Mouse (Mus musculus): Measurements from ENCODE around the gene Lmod2. TPM values are rescaled to one million over a fixed set of nuclear protein-coding genes. Genes with fewer than 3 reads are reported as not detected.

Gene Lmod2
- total RNA-seq, 4 experiments from 2014 or later = not detected

DNA sequence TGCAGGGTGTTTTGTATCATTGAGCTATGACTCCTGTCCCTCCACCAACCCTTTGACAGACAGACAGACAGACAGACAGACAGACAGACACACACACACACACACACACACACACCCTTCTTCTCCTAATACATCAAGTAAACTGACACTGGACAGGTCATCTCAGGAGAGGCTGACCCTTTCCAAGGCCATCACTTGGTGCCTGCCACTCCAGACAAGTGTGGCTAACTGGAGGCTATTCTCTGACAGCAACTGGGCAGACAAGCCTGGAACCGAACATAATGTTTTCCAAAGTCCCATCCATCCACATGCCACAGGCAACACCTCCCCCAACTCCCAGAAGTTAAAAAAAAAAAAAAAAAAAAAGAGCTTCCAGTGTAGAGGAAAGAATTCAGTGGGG is 4.1 kb downstream of the Lmod2 start:
- DNase-seq (ENCODE audit: low spot score in 2 of 2) = no peak

DNA sequence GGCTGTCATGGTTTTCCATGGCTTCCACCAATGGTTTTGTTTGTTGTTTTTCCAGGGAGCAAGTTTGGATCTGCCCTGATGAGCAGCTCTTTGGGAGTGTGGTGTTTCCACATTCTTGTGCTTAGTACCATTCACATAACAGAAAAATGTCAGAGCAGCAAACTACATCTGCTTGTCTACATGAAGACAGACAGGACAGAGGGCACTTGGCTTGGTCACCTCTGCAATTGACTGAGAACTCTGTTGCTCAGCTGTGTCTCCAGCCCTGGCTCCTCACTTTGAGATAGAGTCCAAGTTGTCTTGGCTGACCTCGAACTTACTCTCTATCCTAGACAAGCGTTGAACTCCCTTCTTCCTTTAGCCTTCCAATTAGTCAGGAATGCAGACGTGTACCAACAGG is 4.8 kb downstream of the Lmod2 start:
- DNase-seq (ENCODE audit: low spot score in 2 of 2) = no peak

DNA sequence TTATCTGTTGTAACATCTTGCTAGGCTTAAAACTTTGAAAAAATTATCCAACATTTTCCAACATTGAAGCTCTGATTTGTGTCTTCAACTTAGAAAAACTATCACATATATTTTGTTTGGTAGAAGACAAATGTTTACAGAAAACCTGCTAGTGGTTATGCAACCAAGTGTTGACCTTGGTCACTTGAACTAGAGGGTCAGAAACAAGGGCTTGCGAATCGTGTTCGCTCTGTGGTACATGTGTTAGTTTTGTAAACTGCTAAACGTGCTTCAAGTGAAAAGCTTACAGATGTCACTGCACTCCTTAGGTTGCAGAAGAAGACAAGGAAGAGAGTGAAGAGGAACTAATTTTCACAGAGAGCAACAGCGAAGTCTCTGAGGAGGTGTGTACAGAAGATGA is 5.4 kb downstream of the Lmod2 start:
- DNase-seq (ENCODE audit: low spot score in 2 of 2) = no peak

DNA sequence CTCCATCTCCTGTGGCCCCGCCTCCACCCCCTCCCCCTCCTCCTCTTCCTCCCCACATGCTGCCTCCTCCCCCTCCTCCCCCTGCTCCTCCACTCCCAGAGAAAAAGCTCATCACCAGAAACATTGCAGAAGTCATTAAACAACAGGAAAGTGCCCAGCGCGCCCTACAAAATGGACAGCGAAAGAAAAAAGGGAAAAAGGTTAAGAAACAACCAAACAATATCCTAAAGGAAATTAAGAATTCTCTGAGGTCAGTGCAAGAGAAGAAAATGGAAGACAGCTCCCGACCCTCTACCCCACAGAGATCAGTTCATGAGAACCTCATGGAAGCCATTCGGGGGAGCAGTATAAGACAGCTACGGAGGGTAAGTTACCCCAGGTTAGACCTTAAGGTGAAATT is 6.7 kb downstream of the Lmod2 start:
- no peak for DNase-seq (ENCODE audit: low spot score in 2 of 2)

DNA sequence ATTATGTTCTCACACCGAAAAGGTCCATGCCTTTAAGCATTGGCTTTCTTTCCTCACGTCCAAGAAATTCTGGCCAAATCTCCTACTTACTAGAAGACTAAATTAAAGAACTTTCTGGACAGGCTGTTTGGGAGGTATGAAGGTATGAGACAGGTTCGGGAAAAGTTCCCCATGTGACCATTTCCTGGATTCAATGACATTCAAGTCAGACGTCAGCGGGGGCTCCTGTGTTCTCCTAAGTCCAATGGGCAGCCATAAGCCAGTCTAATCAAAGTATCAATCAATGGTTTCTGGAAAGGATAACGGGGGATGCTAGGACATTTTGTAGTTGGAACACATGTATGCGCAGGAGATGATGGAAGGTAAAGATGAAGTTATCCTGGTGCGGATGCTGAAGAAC is 8.1 kb downstream of the Lmod2 start:
- DNase-seq (ENCODE audit: low spot score in 2 of 2) = no peak

DNA sequence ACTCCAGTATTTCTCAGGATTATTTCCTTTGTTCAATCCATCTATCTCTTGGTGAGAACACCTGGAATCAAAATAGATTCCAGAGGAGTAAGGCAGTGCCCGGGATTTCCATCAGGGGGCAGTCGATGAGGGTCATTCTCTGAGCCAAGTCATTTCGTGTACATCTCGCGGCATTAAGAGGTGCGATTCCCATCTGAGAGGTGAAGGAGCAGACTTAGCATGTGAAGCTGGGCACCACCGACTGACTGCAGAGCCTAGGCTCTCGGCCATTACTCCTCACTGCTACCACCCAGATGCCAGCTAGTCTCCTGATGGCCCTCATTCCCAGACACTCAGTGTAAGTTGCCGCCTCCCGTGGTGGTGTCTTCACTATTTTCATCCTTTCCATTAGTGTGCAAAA is 8.9 kb downstream of the Lmod2 start:
- DNase-seq (ENCODE audit: low spot score in 2 of 2) = no peak

DNA sequence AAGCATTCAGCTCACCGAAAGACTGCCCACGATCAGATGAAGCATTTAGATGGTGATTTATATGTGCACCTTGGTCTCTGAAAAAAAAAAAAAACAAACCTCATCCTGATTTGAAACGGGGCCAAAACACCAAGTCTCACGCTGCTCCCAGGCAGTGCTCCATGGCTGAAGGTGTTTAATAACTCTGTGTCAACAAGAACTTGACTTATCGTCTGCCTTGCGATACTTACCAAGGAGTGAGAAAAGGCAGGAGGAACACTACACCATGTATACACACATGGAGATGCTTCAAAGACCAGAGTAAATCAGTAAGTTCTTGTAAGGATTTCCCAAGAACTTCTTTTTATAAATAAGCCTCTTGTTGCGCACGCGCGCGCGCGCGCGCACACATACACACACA is 10.0 kb downstream of the Lmod2 start:
- no peak for DNase-seq (ENCODE audit: low spot score in 2 of 2)

DNA sequence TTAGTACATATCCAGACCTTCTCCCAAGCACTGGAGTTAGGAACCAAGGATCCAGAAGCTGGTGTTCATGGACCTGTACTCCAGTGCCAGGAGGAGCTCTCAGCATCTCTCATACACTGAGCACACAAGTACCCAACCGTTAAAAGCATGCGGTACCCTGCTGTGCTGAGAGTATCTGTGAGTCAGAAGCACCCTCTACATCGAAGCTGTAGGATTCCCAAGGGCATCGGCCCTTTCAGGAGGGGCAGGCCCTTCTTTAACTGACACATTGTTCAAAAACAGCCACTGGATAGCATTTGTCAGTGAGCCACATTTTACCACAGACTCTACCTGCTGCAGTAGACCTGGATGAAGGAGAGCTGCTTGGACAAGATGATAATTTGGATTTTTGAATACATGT is 10.6 kb downstream of the Lmod2 start:
- no peak for DNase-seq (ENCODE audit: low spot score in 2 of 2)

DNA sequence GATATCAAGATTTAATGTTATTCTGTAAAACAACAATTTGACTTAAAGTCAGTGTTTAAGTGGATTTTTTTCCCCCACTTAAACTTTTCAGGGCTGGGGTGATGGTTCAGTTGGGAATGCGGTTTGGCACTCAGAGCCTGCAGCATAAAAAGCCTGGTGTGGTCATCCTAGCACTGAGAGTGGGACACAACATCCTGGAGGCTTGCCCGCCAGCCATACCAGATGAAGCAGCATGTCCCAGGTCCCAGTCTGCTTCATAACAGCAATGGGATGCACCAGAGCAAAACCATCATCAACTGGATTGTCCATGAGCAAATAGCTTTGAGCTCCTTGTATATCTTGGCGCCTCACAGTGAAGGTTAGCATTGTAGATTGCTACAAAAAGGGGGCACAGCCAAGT is 11.1 kb downstream of the Lmod2 start:
- no peak for DNase-seq (ENCODE audit: low spot score in 2 of 2)

DNA sequence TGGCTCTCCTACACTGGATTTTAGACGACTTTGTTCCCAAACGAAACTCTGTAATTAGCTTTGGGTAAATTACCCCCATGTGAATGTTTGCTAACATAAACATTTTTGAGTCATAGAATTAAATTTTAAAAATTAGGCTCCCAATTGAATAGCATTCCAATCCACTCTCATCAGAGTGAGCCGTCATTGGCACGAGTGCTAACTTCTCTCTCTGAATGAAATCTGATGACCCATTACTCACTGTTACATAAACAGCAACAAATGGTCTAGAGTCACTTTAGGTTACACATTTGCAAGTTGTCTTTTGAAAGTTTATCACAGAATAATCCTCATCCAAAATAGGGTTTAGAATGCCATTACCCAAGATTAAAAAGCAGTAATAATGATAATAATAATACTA is 12.0 kb downstream of the Lmod2 start:
- no peak for DNase-seq (ENCODE audit: low spot score in 2 of 2)

DNA sequence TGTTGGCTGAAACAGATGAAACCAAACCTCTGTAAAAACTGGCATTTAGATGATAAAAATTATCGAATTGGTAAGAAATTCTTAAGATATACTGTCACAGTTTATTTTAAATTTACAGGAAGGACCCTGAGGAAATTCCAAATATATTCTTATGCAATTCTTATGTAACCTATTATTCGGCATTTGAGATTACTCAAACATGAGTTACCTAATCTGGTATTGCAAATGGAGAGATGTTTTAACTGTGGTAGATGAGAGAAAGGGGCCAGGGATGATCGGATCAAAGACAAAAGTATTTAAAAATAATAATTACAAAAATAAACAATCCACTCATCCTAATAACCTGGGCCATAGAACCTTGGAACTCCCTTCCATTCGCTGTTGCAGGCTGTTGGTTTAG is 12.8 kb downstream of the Lmod2 start:
- no peak for DNase-seq (ENCODE audit: low spot score in 2 of 2)

DNA sequence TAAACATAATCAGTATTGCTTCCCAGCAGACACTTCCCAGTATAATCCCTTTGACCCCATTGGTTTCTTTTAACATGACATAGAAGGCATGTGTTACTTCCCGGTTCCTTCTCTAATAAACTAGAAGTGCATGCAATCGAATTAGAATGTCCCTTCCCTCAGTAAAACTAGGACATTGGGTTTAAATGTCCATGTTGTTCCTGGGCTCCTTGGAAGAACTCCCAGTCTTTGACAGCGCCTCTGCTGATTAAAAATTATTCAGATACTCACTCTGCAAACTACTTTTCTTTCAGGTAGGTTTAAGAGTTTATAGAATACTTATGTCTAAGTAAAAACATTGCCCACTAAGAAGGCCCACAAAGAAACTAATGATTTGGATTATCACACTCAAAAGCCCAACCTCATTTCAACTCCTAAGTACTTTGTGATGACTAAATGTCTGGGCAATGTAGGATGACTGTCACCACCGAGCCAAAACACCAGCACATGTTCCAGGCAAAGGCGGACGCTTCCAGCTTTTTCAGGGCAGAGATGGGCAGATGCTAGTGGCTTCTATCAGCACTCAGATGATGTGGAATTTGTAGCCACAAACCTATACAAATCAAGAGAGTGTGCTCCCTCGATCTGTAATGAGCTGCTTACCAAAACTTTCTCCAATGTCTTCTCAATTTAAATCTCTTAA is 14.7 kb downstream of the Lmod2 start:
- no peak for DNase-seq (ENCODE audit: low spot score in 2 of 2)

DNA sequence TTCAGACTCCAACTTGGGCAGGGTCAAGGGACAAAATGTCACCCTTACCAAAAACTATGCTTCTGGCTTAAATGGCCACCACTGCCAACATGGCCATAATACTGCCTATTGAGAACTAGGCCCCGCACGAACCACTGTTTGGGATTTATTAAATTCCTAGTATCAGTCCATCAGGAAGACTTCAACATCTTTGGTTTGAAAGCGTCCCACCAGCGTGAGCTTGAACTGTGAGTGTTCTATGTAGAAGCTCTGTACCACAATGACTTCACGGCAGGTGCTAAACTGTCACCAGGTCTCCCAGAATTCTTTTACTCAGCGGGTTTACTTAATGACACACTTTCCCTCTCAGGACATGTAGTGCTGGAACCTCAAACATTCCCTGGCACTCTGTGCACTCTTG is 15.8 kb downstream of the Lmod2 start:
- DNase-seq (ENCODE audit: low spot score in 2 of 2) = no peak

DNA sequence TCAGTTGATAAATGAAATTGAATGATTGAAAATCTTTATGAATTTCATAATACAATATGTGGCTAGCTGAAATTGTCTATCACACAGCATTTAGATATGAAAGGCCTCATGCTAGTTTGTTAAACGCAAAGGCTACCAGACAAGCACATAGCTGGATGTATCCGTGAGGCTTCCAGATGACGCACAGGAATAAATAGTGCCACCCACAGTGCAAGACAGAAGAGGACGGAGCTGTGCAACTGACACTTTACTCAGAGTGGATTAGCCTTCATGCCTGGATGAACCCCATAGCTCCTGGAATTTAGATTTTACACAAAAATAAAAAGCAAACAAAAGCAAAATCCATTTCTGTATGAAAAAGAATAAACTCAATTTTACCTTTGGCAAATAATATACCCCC is 16.4 kb downstream of the Lmod2 start:
- DNase-seq (ENCODE audit: low spot score in 2 of 2) = no peak

DNA sequence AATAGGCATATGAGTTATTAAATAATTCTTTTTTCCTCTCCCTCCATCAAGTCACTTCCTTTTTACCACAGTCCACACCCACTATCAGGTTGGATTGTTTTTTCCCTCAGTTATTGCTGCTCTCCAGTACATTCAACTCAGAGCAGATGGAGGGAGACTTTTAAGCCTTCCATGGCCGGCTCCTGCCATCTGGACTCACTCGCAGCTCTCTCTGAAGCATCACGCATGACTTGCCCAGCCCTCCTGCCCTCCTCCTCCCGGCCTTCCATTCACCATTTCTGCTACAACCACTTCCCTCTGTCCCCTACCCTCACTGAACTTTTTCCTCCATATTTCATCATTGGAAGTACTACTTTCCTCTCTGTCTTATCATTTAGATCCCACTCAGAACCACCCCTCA is 19.2 kb downstream of the Lmod2 start:
- no peak for DNase-seq (ENCODE audit: low spot score in 2 of 2)

DNA sequence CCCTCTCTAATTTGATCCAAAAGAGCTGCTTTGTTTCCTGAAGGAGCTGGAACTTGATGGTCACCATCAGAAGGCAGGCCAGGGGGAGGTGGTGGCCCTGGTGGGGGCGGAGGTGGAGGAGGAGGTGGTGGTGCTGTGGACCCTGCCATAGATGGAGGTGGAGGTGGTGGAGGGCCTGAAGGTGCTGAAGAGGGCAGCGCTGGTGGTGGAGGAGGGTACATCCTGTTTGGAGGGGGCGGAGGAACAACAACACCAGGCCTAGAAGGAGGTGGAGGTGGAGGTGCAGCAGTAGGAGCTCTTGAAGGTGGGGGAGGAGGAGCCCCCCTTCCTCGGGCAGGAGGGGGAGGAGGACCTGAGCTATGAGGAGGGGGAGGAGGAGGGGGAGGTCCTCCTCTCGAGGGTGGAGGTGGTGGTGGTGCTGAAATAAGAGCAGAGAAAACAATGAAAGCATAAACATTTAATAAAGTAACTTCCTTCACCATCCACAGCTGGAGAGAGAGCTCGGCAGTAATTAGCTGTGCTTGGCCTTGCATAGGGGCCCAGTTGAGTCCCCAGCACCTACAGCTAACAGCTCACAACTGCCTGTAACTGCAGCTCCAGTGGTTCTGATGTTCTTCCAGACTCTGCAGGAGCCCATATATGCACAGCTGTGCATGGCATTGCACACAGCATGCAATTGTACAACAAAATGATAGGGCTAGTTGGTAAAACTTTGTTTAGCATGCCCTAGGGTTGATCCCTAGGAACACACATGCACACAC is 21.9 kb downstream of the Lmod2 start:
- no peak for DNase-seq (ENCODE audit: low spot score in 2 of 2)

DNA sequence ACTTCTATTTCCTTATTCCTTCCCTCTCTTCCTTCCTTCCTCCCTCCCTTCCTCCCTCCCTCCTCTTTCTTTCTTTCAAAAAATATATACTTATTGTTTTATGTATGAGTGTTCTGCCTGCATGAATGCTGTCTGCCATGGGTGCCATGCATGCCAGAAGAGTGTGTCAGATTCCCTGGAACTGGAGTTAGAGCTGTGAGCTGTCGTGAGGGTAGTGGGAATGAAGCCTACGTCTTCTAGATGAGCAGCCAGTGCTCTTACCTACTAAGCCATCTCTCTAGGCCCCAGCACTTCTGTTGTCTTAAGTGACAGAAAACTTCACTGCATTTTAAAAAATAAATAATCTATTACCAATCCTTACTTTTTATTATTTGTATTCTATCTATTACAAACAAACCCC is 23.4 kb downstream of the Lmod2 start:
- DNase-seq (ENCODE audit: low spot score in 2 of 2) = no peak

DNA sequence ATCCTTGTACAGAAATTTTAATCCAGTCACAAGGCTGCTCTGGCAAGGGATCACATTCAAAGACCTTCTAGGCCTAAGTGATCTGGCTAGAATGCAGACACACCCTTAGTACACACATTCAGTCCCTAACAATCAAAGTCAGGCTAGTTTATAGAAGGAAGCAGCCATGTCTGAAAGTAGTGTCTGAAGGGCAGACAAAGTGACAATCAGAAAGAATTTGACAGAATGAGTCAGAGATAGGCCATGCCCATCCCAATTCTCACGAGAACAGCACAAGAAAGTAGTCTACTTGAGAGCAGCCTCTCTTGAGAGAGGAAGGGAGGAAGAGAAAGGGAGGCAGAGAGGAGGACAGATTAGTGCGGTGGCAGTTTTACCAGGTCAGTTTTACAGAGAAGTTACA is 24.5 kb downstream of the Lmod2 start:
- no peak for DNase-seq (ENCODE audit: low spot score in 2 of 2)

DNA sequence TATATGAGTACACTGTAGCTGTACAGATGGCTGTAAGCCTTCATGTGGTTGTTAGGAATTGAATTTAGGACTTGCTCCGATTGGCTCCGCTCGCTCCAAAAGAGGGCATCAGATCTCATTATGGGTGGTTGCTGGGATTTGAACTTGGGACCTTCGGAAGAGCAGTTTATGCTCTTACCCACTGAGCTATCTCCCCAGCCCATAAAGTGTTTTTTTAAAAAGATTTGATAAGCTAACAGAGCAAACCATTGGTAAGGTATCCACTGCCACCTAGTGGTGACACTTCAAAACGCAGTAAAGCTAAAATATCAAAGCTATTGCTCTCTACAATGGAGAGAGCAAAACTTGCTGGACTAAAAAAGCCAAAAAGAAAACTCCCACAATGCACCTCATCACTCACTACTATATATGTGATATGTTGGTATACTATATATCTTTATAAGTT is 30.0 kb downstream of the Lmod2 start:
- peak in 1 of 2 experiments; percentile 41 for DNase-seq (ENCODE audit: low spot score in 2 of 2)

DNA sequence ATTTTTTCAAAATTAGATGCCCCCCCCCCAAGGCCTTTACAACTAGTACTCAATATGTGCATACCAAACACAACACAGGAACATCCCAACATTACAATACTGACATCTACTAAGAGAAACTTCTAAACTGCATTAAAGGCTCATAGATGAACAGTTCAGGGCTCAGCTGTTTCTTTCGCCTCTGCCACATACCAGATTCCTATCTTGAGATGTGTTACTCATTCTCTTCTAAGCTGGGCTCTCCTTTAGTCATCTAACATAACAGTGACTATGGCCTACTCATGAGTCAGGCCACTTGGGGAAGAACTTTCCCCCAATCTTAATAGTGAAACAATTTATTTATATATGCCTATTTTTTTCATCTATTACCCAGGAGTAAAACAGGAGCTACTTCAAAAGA is 30.9 kb downstream of the Lmod2 start:
- no peak for DNase-seq (ENCODE audit: low spot score in 2 of 2)

DNA sequence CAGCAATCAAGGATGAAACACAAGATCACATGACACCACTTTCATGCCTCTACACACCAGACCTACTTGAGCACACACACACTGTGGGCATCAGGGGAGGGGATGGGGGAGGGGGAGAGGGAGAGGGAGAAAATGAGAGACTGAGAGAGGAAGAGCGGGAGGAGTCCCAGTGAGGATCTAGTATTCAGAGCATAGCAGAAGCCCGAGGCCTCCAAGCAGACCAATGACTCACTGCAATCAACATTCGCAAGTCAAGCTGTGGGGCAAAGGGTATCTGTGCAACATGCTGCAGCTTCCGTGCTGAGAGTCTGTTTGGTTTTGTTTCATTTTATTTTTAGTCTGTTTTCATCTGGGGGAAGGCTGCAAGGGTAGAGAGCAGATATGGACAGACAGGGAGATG is 34.5 kb downstream of the Lmod2 start:
- DNase-seq (ENCODE audit: low spot score in 2 of 2) = no peak

DNA sequence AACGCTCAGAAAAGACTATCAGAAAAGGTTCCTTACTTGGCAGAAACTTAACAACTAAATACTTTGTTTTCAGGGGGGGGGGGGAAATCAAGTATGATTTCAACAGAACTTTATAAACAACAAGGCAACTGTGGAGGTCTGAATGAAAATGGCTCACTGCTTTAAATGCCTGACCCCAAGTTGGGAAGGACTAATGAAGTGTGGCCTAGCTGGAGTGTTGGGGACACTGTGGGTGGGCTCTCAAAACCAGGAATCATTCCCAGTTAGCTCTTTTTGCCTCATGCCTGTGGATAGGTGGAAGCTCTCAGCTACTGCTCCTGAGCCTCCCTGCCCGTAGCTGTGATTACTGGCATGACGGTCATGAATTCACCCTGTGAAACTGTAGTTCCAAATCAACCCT is 36.5 kb downstream of the Lmod2 start:
- no peak for DNase-seq (ENCODE audit: low spot score in 2 of 2)

DNA sequence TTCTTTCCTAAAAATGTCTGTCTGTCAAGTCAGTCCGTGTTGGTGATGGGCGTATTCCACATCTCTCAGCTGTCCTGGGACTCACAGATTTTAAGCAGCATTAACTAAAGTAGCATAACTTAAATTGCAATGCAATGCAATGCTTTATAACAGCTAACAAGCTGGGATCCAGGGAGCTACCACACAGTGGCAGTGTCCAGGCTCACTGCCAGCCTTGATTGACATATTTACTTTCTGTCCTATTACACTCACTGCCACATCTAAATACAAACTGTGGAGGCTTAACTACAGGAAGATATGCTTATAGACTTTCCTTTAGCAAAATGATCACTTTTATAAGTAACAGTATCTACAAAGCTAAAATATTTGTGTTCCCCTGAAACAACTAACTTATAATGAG is 38.3 kb downstream of the Lmod2 start:
- DNase-seq (ENCODE audit: low spot score in 2 of 2) = no peak

Data from layer of hippocampus, adult 8-10 months (tissue).